In the genomic region with DNA sequence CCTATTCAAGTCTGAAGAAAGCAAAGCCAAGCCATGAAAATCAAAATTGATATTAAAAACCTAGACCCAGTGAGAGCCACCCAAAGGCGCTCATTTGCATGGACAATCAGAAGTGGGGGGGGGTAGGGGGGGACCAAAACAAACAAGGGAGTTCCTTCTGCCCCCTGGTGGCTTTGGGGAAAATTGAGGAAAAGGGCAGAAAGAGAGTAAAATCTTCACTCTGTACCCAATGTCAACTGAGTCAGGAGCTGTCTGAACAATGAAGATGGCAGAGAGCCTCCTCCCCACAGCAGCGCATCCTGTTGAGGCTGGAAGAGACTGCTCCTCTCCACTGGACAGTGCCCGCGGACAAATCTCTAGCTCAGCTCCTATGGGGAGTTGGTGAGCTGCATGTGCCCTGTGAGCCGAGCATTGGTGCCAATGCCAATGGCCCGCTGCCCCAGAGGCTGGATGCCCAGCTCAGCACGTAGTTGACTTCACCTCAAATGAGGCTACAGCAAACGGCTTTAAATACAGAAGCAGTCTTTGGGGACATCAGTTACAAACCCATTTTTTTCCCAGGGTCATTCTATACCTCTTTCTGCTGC, we compare ENCODE assay signal across 8 mouse cellular contexts.
DNase-seq lines count a peak whose midpoint lies in the region; ATAC-seq and TF ChIP-seq lines count a peak whose summit lies in the region.

No protein-coding gene starts in this region.

- 78% methylated on average over 8 of the region's 8 CpGs for WGBS in heart, adult 2 months
- 86% methylated on average over 8 of the region's 8 CpGs for WGBS in heart, embryonic 11.5 days (ENCODE audit: insufficient replicate concordance)
- WGBS in forebrain, embryonic 16.5 days, result 65% methylated on average over 8 of the region's 8 CpGs
- 73% methylated on average over 8 of the region's 8 CpGs for WGBS in midbrain, embryonic 15.5 days

- no peaks in the 10 kb centered on the region for H3K4me1 ChIP-seq in heart, adult 2 months (ENCODE audit: control insufficient read depth, insufficient read depth, low read length)
- no peaks in the 10 kb centered on the region for H3K4me1 ChIP-seq in heart, embryonic 11.5 days (ENCODE audit: control insufficient read depth, insufficient read depth, low read length)
- peaks cover 16% of the 10 kb centered on the region for H3K4me1 ChIP-seq in forebrain, embryonic 16.5 days (replicated peaks; ENCODE audit: control insufficient read depth, insufficient read depth, low read length)
- H3K4me1 ChIP-seq in midbrain, embryonic 15.5 days, result peaks cover 17% of the 10 kb centered on the region

- ATAC-seq in heart, embryonic 11.5 days (replicated peaks; ENCODE audit: insufficient number of reproducible peaks, low FRiP score, low TSS enrichment), result no peak
- peak; percentile 19; the same call in 1 of the 2 replicates for ATAC-seq in forebrain, embryonic 16.5 days
- 0 out of 2 replicates have a peak, but pooled peaks have one; percentile 42 for ATAC-seq in midbrain, embryonic 15.5 days (replicated peaks)

- peak; percentile 52 for TF ChIP-seq CTCF in heart, adult 2 months (IDR thresholded peaks at IDR 0.05)

- H3K27ac ChIP-seq in heart, adult 2 months, result no peak overlapping the region
- H3K27ac ChIP-seq in heart, embryonic 11.5 days (ENCODE audit: low read depth, low read length), result no peak overlapping the region
- H3K27ac ChIP-seq in forebrain, embryonic 16.5 days (ENCODE audit: low read length), result peak overlapping the region; percentile 43
- peak overlapping the region; percentile 60 for H3K27ac ChIP-seq in midbrain, embryonic 15.5 days

- intact Hi-C loops in heart, adult 2 months (cut with DNase I), result loop anchor here (2.0 kb wide), 1 partner anchor 728 kb away; no protein-coding TSS in a partner anchor

- peak in 1 of 2 experiments; percentile 17 for DNase-seq in heart, adult 2 months
- DNase-seq in right cerebral cortex, adult 18-20 months, result peak; percentile 21
- DNase-seq in right cerebral cortex, adult 2 months (ENCODE audit: low spot score in 2 of 2), result no peak
- DNase-seq in left cerebral cortex, adult 11 months (ENCODE audit: low spot score), result no peak
- DNase-seq in embryo, embryonic 10 days (ENCODE audit: low spot score), result no peak

- H3K9me3 ChIP-seq in heart, embryonic 11.5 days (replicated peaks; ENCODE audit: control insufficient read depth, low read length), result no peaks in the 10 kb centered on the region
- no peaks in the 10 kb centered on the region for H3K9me3 ChIP-seq in forebrain, embryonic 16.5 days (ENCODE audit: control insufficient read depth, low read length)
- no peaks in the 10 kb centered on the region for H3K9me3 ChIP-seq in midbrain, embryonic 15.5 days

- no peak overlapping the region for H3K4me3 ChIP-seq in heart, adult 2 months
- H3K4me3 ChIP-seq in heart, embryonic 11.5 days (ENCODE audit: low read depth, low read length), result no peak overlapping the region
- no peak overlapping the region for H3K4me3 ChIP-seq in forebrain, embryonic 16.5 days (replicated peaks; ENCODE audit: low read length)
- no peak overlapping the region for H3K4me3 ChIP-seq in midbrain, embryonic 15.5 days

- H3K4me2 ChIP-seq in heart, embryonic 11.5 days, result no peak overlapping the region
- peak overlapping the region; percentile 12; the same call in 1 of the 2 replicates for H3K4me2 ChIP-seq in forebrain, embryonic 16.5 days (ENCODE audit: low read length)
- no peak overlapping the region for H3K4me2 ChIP-seq in midbrain, embryonic 15.5 days

- H3K36me3 ChIP-seq in heart, adult 2 months (ENCODE audit: control insufficient read depth, insufficient read depth, low read length), result no peaks in the 10 kb centered on the region
- H3K36me3 ChIP-seq in heart, embryonic 11.5 days (ENCODE audit: control insufficient read depth, insufficient read depth, low read length), result no peaks in the 10 kb centered on the region
- H3K36me3 ChIP-seq in forebrain, embryonic 16.5 days (ENCODE audit: control insufficient read depth, insufficient read depth), result no peaks in the 10 kb centered on the region
- no peaks in the 10 kb centered on the region for H3K36me3 ChIP-seq in midbrain, embryonic 15.5 days (replicated peaks)

- no peak for TF ChIP-seq EP300 in heart, adult 2 months (IDR thresholded peaks at IDR 0.05; ENCODE audit: insufficient read depth, low read depth, low read length)

- H3K27me3 ChIP-seq in heart, adult 2 months (ENCODE audit: control insufficient read depth, insufficient read depth, low read length), result no peaks in the 10 kb centered on the region
- no peaks in the 10 kb centered on the region for H3K27me3 ChIP-seq in heart, embryonic 11.5 days (ENCODE audit: control insufficient read depth, insufficient read depth, low read length)
- no peaks in the 10 kb centered on the region for H3K27me3 ChIP-seq in forebrain, embryonic 16.5 days (replicated peaks; ENCODE audit: control insufficient read depth, insufficient read depth, low read length)
- peaks cover 7% of the 10 kb centered on the region for H3K27me3 ChIP-seq in midbrain, embryonic 15.5 days (replicated peaks)

- TF ChIP-seq POLR2A in heart, adult 2 months (IDR thresholded peaks at IDR 0.05; ENCODE audit: insufficient read depth, low read depth, low read length), result no peak

- no peaks in the 10 kb centered on the region for H3K79me2 ChIP-seq in heart, adult 2 months (replicated peaks; ENCODE audit: control insufficient read depth, insufficient read depth, low read length)

- no peak overlapping the region for H3K9ac ChIP-seq in heart, adult 2 months (ENCODE audit: low read depth, low read length)
- no peak overlapping the region for H3K9ac ChIP-seq in heart, embryonic 11.5 days (ENCODE audit: low read depth, low read length)
- H3K9ac ChIP-seq in forebrain, embryonic 16.5 days (replicated peaks; ENCODE audit: low read depth, low read length), result no peak overlapping the region
- H3K9ac ChIP-seq in midbrain, embryonic 15.5 days, result no peak overlapping the region

Comparison
In these comparisons a context has a peak if more than half of its experiments do, and no peak if none do; other contexts are left out.
1. H3K27ac ChIP-seq: peak in forebrain, embryonic 16.5 days (single experiment) and midbrain, embryonic 15.5 days (single experiment); none in heart, adult 2 months (single experiment) and heart, embryonic 11.5 days (single experiment).